Mouse (Mus musculus) mesoderm, embryonic 11.5 days (tissue): ENCODE results near the gene Stk25.
"Not testable (repeated sequence)": the region's sequence is repeated elsewhere in the genome, so short reads cannot be mapped to it uniquely, and the experiment has no call there.

Source experiments
- DNase-seq: peaks from one replicate; pipeline ENCODE4 v3.0.0-alpha.2; 2012; ENCODE audit warnings: low read depth, low spot score

Gene Stk25

GRCm38 (mm10) chr1:93658559-93658958 is at the start of gene Stk25:
TSS of gene Stk25 (minus strand) at chr1:93658659.
- DNase-seq: not testable (repeated sequence)

- DNase-seq: no peak
Observed at GRCm38 (mm10) chr1:93705389-93705788, 46.9 kb upstream of the Stk25 start.

DNA sequence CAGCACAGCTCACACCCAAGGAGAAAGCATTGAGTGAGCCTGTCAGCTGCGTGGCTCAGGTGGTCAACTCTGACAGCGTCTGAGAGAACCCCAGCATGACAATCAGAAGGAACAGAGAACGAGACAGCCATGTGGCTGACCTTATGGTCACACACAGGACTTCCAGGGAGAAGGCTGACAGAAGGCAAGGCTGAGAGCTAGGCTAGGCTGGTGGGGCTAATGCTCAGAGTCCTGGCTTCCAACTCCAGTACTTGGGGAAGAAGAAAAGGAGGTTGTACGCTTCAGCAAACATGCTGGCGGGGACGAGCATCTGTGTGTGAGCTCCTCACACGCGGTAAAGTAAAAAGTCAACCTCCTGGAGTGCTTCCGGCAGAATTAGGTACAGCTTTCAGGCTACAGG is 45.9 kb upstream of the Stk25 start:
- DNase-seq: no peak

DNA sequence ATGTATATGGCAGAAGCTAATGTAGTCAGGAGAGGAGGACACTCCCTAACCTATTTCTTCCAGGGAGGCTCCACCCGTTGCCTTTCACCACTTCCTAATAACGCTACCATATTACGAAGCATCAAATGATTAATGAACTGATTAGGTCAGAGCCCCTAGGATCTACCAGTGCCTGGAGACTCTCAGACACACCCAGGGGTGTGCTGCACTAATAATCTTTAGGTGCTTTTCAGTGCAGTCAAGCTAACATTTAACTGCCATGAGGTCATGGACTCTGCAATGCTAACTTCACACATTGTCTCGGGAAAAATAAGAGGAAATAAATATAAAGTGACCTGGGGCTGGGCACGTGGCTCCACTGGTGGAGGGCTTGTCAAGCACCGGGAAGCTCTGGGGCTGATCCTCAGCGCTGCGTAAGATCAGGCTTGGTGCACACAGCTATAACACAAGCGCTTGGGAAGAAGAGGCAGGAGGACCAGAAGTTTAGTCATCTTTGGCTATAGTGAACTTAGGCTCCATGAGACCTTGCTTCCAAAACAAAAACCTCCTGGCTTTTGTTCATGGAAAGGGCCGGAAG is 45.1 kb upstream of the Stk25 start:
- no peak for DNase-seq

GRCm38 (mm10) chr1:93702106-93702505 is 43.6 kb upstream of the Stk25 start:
- no peak for DNase-seq

DNA sequence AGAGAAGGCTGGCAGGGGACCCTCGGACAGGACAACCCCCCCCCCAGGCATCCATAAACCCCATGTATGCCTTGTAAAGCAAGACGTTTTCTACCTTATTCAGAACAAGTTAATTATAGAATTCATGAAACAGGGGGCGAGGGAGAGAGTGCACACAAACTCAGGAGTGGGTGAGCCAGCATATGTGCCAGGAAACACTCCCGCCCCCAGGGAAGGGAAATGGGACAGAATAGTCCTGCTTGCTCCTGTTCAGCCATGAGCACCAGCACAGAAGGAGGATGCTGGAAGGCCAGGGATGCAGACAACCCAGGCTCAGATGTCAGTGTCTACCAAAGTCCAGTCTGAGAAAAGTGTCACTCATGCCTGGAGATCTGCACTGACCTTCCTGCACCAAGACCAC is 40.7 kb upstream of the Stk25 start:
- DNase-seq: no peak

DNA sequence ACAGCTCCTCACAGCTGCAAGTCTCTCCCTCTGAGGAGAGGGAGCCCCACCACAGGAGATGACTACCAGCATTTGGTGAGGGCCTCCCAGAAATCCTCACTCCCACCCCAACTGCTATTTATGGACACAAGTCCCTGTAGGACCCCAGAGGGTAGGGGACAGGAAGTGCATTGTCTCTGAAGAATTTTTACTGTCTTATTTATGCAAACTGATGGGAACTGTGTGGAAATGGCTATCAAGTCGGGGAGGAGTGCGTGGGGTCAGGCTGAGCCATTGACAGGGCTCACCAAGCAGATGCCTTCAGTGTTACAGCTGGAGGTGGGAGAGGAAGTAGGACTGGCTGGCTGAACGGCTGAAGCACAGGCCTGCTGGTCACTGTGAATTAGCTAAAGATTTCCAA is 38.9 kb upstream of the Stk25 start:
- no peak for DNase-seq

GRCm38 (mm10) chr1:93694966-93695365 is 36.5 kb upstream of the Stk25 start:
- no peak for DNase-seq

DNA sequence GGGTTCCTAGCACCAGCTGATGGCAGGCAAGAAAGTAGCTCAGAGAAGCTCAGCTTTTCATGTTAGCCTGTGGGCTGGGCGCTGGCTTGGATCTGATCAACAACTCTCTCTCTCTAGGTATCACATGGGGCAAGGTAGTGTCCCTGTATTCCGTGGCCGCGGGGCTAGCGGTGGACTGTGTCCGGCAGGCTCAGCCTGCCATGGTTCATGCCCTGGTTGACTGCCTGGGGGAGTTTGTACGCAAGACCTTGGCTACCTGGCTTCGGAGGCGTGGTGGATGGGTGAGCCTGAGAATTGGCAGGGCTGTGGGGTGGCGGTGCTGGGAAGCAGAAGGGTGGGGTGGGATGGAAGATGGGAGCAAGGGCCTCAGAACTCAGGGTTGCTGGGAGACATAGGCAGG is 35.5 kb upstream of the Stk25 start:
- DNase-seq: no peak

- no peak for DNase-seq
Observed at GRCm38 (mm10) chr1:93693502-93693901, 35.0 kb upstream of the Stk25 start.

DNA sequence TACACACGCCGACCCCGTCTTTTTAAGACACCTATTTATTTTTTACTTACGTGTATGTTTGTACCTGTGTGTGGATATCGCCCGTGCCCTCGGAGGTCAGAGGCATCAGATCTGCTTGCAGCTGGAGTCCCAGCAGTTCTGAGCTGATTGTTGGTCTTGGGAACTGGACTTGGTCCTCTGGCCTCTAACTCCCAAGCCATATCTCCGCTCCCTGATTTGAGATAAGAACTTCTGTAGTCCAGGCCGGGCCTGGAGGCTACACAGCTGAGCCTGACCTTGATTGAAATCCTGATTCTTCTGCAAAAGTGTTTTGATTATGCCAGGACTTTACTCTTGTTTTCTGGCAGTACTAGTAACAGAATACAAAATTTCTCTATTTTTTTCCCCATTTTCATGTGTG is 34.3 kb upstream of the Stk25 start:
- DNase-seq: no peak

- DNase-seq: no peak
Observed at GRCm38 (mm10) chr1:93691786-93692357, 33.4 kb upstream of the Stk25 start.

DNA sequence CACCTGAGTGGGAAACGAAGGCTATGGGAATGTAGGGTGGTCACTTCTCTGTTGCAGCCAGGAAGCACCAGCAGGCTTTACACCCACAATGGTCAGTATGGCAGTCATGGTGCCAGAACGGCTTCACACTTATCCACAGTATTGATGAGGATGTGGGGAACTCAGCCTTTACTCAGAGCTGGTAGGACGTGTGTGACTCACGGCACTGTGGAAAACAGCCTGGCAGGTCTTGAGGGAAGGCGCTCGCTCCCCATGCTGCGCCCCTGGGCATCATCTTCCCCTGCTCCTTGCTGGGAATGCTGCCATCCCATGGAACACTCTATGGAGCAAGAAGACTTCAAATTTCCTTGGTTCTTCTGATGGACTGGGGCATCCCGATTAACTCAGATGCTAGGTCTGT is 32.6 kb upstream of the Stk25 start:
- DNase-seq: no peak

DNA sequence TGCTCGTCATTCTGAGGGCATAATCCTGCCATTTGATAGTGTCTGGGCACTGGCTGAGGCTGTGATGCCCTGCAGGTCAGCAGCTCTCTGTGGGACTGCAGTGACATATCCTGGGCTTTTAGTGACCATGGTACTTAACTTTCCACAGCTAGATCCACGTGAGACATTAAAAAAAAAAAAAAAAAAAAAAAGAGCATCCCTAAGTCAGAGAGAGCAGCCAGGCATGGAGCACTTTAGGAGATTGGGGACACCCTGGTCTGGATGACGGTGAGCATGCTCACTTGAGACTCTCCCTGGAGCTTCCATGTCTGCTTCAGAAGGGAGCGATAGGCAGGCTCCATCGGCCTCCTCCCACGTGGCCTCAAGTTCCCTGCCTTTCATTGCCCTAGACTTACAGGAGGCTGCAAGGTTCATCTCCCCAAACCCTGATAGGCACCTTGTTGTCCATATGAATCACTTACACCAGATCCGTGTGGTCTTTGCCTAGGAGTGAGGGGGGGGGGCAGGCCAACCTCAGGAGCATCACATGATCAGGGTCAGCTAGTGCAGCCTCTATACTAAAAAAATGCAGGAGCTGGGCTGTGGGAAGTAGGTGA is 31.5 kb upstream of the Stk25 start:
- no peak for DNase-seq

GRCm38 (mm10) chr1:93688154-93688553 is 29.7 kb upstream of the Stk25 start:
- DNase-seq: no peak

- no peak for DNase-seq
Observed at GRCm38 (mm10) chr1:93686961-93687320, 28.5 kb upstream of the Stk25 start.

DNA sequence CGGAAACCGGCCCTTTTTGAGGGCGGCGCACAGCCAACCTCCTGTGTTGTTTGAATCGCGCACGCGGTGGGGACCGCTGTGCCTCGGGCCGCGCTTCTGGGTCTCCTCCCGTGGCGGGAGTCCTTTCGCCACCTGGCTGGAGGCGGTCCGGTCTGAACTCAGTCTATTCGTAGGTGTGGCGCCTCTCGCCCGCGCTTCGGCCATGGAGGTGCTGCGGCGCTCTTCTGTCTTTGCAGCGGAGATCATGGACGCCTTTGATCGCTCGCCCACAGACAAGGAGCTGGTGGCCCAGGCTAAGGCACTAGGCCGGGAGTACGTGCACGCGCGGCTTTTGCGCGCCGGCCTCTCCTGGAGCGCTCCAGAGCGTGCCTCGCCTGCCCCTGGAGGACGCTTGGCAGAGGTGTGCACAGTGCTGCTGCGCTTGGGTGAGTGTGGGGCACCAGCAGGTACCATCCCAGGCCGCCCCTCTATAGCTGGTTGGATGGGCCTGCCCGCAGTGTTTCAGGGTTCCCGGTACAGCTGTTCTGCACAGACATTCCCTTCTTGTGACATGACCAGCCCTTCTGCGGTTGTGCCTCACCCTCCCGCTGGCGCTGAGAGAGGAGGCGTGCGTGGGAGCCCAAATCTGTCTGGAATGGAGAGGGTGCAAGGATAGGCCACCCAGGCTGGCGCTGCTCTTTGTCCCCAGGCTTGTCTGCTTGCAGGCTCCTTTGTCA is 27.9 kb upstream of the Stk25 start:
- peak; percentile 79 for DNase-seq

DNA sequence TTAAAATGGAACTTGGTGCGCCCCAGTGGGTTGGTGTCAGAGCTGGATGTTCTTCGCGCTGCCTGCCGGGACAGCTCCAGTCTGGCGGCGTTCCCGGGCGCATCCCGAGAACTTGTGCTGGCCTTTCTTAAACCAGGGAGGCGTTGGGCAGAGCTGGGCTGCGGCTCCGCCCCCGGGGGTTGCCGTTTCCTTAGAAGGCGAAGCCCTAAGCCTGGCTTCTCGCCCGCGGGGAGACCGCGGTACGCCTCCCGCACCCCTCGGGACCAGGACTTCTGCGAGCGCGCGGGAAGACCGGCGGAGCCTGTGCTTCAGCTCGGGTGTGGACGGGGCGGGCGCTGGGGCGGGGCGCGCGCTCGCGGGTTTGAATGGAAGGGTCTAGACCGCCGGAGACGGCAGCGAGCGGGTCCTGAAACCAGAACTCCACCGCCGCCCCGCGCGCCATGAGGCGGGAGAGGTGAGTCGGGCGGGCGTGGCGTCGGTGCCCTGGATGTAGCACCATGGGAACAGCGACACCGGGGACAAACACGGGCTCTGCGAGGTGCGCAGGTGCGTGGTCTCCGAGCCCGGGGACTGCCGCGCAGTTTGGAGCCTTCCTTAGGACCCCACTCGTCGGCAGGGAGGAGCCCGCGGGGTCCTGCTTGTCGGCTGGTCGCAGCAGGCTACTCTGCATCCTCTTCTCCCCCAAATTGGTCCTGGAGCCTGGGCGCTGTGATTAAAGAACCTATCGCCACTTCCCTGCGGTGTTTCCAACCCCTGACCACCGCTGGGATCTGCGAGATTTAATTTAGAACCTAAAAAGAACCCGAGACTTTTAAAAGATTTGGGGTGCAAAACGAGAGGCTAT is 27.2 kb upstream of the Stk25 start, which contains the start of gene Bok:
TSS of gene Bok (plus strand) at position 260 of the 844 bp plus-strand sequence.
- peak; percentile 78 for DNase-seq

- DNase-seq: peak; percentile 19
Observed at GRCm38 (mm10) chr1:93679889-93680568, 21.6 kb upstream of the Stk25 start.

DNA sequence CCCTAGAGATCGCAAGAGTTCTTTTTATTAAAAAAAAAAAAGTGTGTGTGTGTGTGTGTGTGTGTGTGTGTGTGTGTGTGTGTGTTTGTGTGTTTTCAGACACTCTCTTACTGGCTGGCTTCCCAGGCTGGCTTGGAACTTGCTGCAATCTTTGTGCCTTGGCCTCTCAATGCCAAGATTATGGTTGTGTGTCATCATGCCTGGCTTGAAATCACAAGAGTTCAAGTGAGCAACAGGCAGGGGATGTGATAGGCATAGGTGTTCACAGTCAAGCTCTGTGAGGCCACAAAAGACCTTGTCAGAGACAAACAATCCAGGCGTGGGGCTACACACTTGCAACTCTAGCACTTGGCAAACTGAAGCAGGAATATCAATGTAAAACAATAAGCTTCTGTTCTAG is 19.9 kb upstream of the Stk25 start:
- no peak for DNase-seq

GRCm38 (mm10) chr1:93672682-93673081 is 14.2 kb upstream of the Stk25 start:
- DNase-seq: no peak
